Mouse (Mus musculus) frontal cortex, postnatal 36 days (tissue): ENCODE results near the gene 2010106E10Rik.

ENCODE experiments used
- DNase-seq, 2 experiments: peaks; one replicate each; pipeline ENCODE4 v3.0.0; 2022; ENCODE audit warnings: low spot score in 2 of 2

Gene 2010106E10Rik

DNA sequence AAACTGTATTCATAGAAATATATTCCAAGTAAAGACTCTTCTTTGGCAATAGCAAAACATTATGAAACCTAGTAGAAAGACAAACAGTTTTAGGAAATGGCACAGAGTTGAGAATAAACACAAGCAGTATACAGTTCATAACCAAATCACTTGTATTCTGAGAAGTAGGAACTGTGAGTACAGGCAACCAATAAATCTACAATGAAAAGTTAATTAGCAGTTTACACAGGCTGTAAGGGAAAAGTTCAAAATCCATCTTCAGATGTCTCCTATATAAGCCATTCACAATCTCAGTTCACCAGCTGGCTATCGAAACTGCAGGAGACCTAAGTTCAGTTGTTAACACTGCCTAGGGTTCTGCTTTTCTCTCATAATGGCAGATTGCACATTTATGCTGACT, at the start of gene 2010106E10Rik:
Gene 2010106E10Rik (plus strand): TSS at position 301 of the 400 bp plus-strand sequence.
- DNase-seq: no peak

DNA sequence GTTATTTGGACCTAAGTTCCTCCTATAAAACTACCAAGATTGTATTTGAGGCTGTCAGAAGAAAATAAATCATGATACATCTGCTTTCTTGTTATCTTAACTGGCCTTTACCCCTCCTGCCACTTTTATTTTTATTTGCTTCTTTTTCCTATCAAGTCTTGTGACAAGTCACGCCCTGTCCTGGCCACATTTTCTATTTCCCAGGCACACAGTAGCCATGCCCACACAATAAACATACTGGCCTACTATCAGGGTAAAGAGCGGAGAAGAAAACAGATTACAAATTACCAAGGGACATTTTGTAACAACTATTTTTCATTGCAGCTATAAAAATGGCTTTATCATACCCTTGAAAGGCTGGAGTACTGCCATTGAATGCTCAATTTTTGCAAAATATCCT, 10.6 kb downstream of the 2010106E10Rik start:
- DNase-seq: no peak

DNA sequence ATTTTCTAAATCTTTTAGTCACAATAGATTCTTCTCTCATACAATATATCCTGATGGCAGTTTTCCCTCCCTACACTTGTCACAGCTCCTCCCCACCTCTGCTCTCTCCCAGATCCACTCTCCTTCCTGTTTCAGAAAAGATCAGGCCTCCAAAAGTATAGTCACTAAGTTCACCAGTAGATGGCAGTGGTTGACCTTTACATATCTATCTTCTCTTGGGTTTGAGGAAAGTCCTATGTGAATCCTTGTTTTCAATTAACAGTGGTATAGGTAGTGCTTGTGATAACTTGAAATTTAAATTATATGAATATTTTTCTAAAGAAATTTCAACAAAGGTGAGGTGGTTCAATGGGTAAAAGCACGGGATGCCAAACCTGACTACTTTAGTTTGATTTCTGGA, 29.7 kb downstream of the 2010106E10Rik start:
- DNase-seq: peak in 1 of 2 experiments; percentile 7

- DNase-seq: no peak
Measured at GRCm38 (mm10) chrX:112543115-112543514, 48.0 kb downstream of the 2010106E10Rik start.

- DNase-seq: no peak
Measured at GRCm38 (mm10) chrX:112567716-112568115, 72.6 kb downstream of the 2010106E10Rik start.

- DNase-seq: peak; percentile 62 to 66
Measured at GRCm38 (mm10) chrX:112600511-112601305, 105.6 kb downstream of the 2010106E10Rik start, which contains the start of gene Zfp711. Gene Zfp711, plus strand, starts transcription at chrX:112600526.

DNA sequence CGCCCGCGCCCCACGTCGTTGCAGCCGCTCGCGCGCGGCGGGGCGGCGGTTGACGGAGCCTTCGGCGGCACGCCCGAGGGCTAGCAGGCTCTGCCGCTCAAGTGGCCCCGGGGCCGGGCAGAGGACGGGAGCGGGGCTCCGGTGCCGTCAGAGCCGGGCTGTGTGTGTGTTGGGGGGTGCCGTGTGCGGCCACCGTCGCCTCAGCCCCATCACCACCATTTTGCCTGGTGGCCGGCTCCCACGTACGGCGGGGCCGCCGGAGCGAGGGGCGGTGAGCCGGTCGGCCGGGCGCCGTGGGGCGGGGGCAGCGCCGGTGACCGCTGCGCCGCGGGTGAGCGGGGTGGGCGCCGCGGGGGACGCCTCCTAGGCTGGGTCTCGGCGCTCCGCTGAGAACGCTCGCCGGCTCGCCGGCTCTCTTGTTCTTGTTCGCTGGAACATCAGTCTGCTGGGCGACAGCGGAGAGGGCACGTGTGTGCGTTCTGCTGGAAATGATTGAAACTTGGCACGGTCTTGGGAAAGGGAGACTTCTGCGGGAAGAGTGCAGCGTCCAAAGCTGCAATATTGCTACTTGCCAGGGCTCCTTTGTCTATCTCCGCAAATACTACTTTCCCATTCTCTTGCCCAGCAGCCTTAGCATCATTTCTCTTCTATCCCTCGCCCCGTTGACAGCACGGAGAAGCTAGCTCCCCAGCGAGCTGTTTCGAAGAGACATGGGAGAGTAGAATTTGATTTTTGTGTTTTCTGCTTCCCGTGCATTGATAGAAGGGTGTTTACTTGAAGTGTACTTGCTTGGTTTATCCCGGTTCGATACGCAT, 106.4 kb downstream of the 2010106E10Rik start:
- DNase-seq: peak; percentile 18 to 33
